Mouse (Mus musculus) bone marrow macrophage, adult 2 months (primary cell): ENCODE results near the gene Iqcc.

Source experiments
- CTCF ChIP-seq: IDR thresholded peaks from 2 replicates; pipeline ENCODE4 v1.5.1; 2012; ENCODE audit warnings: low read depth, mild to moderate bottlenecking, low read length, moderate library complexity
- POLR2A ChIP-seq: IDR thresholded peaks from 2 replicates; pipeline ENCODE4 v1.6.1; 2012; ENCODE audit warnings: mild to moderate bottlenecking, low read depth, low read length, borderline replicate concordance

- TF ChIP-seq CTCF, result no peak
- TF ChIP-seq POLR2A, result no peak
These were observed 2.5 kb upstream of the Iqcc start for GRCm38 (mm10) chr4:129621283-129621841.
